Mouse (Mus musculus) B cell, adult 2 months (primary cell): ENCODE results near the gene Vwce.

Source experiments
- DNase-seq, 2 experiments: peaks; one replicate each; pipeline ENCODE4 v3.0.0; 2022

The Vwce gene

DNA sequence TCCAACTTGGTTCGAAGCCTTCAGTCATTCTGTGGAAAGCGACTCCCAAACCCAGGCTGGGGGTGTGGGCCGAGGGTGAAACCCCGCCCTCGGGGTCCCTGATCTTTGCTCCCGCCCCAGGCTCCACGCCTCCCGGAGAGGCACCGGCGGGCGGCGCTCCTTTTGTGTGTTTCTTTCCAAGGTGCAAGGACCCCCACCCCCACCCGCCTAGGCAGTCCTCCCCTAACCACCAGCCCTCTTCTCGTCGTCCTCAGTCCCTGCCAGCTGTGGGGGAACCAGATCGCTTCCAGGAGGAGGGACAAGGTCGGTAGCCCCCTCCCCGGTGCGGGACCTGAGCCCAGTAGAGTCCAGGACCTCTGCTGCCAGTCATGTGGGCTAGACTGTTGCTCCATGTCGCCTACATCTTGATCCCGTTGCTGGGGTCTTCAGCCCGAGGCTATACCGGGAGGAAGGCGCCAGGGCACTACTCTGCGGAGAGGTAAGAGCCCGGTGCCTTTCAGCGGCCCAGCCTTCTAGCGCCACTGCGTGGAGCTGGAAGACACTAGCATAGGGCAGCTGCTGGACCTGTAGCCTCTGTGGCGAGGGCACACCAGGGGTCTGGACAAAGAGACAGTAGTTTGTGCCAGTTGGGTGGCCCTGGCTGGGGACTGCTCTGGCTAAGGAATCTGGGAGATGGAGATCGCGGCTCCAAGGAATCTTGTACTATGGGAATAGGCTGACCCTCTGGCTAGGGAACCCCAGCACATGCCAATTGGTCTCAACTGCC lies at the start of gene Vwce:
TSS of gene Vwce (plus strand) at position 108 of the 766 bp plus-strand sequence.
- DNase-seq, result peak; percentile 10 to 22

- DNase-seq, result peak; percentile 68 to 74
Observed at GRCm38 (mm10) chr19:10585112-10585511, 48.9 kb upstream of the Vwce start.

GRCm38 (mm10) chr19:10587231-10587630 lies 46.8 kb upstream of the Vwce start:
- no peak for DNase-seq

GRCm38 (mm10) chr19:10589127-10589857 lies 44.7 kb upstream of the Vwce start:
- no peak for DNase-seq

DNA sequence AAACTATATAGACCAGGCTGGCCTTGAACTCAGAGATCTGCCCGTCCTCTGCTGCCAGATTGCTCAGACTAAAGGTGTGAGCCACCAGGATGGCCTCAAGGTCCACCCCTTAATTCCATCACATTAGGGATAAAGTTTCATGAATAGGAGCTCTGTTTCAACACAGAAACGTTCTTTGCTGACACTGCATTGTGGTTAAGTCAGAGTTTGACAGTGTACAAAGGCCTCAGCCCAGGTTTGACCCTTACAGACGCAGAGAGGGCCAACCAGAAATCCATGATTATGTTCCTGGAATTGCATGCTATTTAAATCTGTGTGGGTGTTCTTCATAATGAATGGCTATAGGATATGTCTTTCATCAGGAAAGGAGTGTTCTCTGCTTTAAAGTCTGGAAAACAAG lies 43.7 kb upstream of the Vwce start:
- DNase-seq, result no peak

DNA sequence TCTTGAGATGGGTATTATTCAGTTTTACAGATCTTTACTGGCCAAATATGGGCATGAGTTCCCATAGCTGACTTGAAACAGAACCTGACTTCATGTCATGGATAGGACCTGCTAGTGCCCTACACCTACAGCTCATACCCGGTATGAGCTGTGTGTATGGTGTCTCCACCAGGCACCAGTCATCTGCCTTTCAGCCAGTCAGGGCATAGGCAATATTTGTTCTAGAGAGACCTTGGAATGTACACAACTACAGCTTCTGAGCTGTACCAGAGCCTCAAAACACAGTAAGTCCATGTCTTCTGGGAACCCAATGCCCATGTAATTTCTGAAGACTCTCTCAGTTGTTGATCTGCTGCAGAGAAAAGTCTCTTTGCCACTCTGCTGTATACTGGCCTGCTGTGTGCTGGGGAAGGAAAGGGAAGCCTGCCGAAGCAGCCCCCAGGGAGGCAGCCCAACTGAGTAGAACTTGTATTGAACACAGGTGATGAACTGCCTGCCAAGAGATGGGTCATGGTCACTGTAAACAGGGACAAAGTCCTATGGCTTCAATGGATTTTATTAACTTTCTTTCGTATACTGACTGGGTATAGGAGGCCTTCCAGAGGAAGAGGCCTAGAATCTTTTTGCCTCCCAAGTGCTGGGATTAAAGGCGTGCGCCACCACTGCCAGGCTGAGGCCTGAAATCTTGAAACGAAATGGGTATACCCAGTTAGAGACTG lies 42.2 kb upstream of the Vwce start:
- no peak for DNase-seq

DNA sequence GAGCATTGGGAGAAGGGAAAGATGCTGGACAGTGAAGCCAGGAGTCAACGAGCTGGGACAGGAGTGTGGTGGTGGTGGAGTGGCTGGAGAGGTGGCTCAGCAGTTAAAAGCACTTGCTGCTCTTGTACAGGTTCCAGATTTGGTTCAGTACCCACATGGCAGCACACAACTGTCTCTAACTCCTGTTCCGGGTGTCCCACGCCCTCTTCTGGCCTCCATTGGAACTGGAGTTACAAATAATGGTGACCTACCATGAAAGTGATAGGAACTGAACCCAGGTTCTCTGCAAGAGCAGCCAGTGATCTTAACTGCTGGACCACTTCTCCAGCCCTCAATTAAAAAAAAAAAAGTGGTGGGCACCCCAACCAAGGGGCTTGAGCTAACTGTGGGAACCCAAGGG lies 35.8 kb upstream of the Vwce start:
- DNase-seq, result peak; percentile 58 to 62

- no peak for DNase-seq
Observed at GRCm38 (mm10) chr19:10599648-10600047, 34.4 kb upstream of the Vwce start.

GRCm38 (mm10) chr19:10602247-10602769 lies 31.7 kb upstream of the Vwce start:
- DNase-seq, result no peak

- peak; percentile 86 for DNase-seq
Observed at GRCm38 (mm10) chr19:10602787-10603186, 31.2 kb upstream of the Vwce start.

DNA sequence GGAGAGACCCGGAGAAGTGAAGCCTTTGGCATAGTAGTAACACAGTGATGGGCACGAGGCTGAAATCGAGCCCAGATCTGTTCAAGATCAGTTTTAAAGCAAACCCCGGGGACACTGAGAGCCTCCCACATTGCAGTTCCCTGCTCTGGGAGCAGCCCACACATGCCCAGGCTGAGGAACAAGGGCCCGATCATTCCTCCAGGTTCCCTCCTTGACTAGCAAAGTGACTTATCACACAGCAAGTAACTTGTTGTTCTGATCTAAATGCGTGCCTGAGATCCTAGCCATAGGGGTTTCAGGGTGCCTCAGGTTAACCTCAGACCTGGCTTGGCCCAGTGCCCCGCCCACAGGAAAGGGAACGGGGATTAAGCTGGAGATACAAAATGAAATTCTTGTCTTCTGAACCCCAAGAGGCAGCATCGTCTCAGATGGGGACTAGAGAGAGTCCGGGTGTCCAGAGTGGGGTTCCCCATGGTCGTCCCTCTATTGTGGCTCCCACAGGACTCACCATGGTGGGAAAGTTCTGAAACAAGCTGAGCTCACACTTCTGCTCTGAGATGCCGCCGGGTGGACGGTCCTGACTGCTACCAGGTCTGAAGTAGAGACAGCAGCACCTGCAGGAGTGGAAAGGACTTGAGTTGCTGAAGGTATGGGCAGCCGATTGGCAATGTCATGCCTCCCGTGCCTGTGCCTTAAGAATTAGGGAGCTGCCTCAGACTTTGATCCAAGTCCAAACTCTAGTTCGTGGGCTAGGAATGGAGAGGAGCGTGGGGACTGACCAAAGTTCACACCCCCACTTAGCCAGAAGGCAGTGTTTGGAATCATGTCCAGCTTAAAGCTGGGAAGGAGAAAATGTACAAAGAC lies 30.1 kb upstream of the Vwce start:
- no peak for DNase-seq

DNA sequence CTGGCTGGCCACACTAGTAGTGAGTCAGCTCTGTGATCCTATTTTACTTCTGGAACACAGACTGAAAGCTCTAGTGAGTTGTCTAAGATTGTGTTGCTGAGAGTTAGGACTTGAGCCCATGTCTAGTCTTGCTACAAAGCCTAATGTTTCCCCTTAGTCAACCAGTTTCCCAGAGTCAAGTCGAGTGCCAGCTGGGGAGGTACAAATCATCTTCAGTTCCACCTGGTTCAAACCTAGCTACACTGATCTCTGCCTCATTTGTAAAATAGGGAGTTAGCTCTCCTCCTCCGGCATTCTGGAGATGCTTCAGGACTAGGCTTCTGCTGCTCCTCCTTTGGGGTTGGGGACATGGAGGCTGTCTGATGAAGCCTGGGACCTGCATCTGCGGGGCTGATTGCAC lies 29.5 kb upstream of the Vwce start:
- no peak for DNase-seq

DNA sequence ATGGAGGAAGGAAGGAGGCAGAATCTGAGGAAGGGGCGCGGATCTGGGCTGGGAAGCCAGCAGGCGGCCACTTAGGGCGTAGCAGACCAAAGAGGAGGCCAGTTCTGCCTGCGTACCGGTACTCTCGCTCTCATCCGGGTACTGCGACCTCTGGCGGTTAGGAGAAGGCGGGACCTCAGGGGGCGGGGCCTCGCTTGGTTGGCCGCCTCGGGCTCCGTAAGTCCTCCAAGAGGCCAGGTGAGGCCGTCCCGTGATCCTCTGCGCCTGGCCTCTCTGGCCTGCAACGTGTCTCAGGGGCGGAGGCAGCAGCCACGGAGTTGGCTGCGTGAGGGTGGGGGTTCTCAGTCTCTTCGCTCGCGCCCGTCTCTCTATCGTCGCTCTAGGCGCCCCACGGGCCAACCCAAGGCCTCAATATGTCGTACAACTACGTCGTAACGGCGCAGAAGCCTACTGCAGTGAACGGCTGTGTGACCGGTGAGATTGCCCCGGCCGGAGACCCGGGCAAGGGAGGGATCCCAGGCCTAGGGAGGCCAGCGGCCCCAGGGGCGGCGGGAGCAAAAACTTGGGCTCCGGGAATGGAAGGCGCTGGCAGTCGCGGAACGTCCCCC lies 28.6 kb upstream of the Vwce start, which contains the start of the genes Ddb1 and Tkfc:
TSS of gene Ddb1 (plus strand) at position 35 of the 608 bp plus-strand sequence.
TSS of gene Tkfc (minus strand) at position 362 of the 608 bp plus-strand sequence.
- peak; percentile 99 for DNase-seq

DNA sequence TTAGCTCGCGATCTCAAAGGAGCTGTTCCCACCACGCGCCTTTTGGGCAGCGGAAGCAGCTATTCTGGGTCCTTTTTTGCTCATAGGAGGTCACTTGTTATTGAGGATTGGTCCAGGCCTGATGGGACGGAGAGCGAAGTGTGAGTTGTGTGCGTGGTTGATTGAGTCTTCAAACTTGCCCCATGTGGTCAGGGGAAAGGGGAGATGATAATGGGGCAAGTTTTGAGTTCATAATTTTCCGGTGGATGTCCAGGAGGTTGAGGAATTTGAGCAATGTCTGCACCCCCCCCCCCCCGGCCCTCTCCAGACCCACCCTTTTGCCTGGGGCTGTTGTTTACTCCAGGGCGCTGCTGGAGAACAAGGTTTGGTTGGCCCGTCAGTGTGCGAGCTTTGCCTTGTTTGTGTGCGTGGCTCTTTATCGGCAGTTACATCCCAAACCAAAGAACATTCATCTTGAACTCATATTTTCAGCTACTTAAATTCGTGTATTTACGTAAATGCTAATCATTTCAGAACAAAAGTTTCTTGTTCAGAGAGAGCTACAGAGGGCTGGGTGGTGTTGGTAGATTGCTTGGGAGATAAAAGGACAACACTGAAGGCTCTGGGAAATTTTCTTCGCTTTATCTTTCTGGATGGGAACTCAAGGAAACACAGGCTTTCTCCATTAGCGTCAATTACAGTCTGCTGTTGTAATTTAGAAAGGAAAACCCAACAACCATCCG lies 28.0 kb upstream of the Vwce start:
- DNase-seq, result no peak

GRCm38 (mm10) chr19:10608573-10609240 lies 25.3 kb upstream of the Vwce start:
- DNase-seq, result no peak

DNA sequence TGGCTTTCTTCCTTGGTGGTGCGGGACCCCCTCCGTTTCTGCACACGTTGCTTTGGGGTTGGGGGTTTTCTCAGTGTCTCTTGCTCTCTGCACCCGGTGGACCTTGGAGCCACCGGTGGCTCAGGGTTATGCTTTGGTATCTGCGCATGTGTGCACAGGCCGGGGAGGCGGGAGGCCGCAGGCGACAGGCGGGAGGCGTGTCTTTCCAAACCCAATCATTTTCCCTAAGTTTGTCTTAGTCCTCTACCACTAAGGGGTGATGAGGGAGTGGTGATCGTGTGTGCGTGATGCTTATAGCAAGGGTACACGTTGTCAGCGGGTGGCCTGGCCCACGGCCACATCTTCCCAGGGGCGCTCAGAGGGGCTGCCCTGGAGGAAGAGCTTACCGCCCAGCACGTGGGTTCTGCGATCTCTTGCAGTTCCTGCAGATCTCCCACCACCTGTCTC lies 882 bp downstream of the Vwce start:
- peak in 1 of 2 experiments; percentile 5 for DNase-seq

- no peak for DNase-seq
Observed at GRCm38 (mm10) chr19:10637840-10638239, 3.8 kb downstream of the Vwce start.

DNA sequence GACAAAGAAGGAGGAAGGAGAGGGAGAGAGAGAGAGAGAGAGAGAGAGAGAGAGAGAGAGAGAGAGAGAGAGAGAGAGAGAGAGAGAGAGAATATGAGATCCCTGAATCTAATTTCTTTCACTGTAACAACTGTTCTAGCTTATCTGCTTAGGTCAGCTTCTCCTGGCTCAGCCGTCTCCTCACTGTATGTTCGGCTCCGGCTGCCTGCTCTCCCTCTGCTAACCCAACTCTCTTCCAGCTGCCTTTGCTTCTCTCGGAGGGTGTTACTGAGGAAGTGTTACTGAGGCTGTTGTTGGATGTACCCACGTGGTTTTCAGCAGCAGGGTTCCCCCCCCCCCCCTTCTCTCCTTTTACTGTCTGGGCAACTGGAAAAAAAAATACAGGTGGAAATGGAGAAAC lies 6.1 kb downstream of the Vwce start:
- no peak for DNase-seq

DNA sequence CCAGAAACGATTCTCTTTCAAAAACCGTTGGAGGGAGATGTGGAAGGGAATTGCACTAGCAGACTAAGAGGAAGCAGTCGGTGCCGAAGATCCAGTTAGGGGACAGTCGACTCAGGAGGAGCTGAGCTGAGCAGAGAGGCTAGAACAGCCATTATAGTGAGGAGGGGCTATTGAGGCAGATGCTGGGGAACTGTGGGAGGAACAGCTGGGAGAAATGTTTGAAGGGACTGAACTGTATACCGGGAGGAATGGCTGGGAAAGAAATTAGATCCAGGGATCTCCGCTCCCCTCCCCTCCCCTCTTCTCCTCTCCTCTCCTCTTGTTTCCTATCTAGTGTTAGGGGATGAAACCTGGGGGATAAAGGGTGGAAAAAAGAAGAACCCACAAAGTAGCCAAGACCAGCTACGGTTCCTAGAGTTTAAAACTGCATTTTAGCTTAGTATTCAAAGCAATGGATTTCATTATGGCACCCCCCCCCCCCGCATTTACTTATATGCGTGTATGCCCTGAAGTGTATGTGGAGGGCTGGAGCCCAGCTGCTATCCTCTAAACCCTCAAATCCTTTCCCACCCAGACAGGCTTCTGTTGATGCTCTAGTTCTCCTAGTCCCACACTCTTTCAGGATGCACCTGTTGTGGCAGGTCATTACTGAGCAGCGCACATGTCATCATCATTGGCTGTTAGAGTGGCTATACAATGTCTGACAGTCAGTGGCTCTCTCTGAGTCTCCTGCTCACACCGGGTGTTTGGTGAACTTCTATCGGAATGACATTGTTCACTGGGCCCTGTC lies 6.8 kb downstream of the Vwce start:
- no peak for DNase-seq

DNA sequence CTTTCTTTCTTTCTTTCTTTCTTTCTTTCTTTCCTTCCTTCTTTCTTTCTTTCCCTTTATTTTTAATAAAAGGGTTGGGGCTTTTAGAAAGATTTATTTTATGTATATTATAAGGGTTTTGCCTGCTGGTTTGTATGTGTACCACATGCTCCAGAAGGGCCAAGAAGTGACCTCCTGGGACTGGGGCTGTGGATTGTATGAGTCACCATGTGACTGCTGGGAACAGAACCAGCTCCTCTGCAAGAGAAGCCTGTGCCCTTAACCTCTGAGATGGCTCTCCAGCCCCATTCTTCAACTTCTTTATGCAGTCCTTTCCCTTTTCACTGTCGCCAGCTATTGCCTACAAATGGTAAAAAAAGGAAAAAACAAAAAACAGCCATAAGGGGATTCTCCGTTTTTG lies 11.6 kb downstream of the Vwce start:
- no peak for DNase-seq
